Mouse (Mus musculus) cerebellum, adult 11 months (tissue): ENCODE data around the gene Lsm3.

ENCODE experiments used
- DNase-seq: peaks from one replicate; pipeline ENCODE4 v3.0.0; 2022

The Lsm3 gene

GRCm38 (mm10) chr6:91514135-91514534 lies 1.6 kb upstream of the Lsm3 start:
- DNase-seq: no peak

- DNase-seq: no peak
Measured at GRCm38 (mm10) chr6:91514737-91515362, 878 bp upstream of the Lsm3 start.

GRCm38 (mm10) chr6:91518454-91519020 lies 2.8 kb downstream of the Lsm3 start:
- no peak for DNase-seq

- DNase-seq: no peak
Measured at GRCm38 (mm10) chr6:91522816-91523215, 7.1 kb downstream of the Lsm3 start.

- no peak for DNase-seq
Measured at GRCm38 (mm10) chr6:91525544-91525943, 9.8 kb downstream of the Lsm3 start.

- no peak for DNase-seq
Measured at GRCm38 (mm10) chr6:91527227-91527860, 11.6 kb downstream of the Lsm3 start.

GRCm38 (mm10) chr6:91528265-91528664 lies 12.5 kb downstream of the Lsm3 start:
- no peak for DNase-seq

- DNase-seq: no peak
Measured at GRCm38 (mm10) chr6:91530673-91531072, 14.9 kb downstream of the Lsm3 start.

GRCm38 (mm10) chr6:91531276-91531675 lies 15.5 kb downstream of the Lsm3 start:
- no peak for DNase-seq

GRCm38 (mm10) chr6:91532661-91533060 lies 16.9 kb downstream of the Lsm3 start:
- DNase-seq: no peak

- DNase-seq: no peak
Measured at GRCm38 (mm10) chr6:91533359-91533758, 17.6 kb downstream of the Lsm3 start.

- DNase-seq: no peak
Measured at GRCm38 (mm10) chr6:91533771-91534170, 18.0 kb downstream of the Lsm3 start.

GRCm38 (mm10) chr6:91534268-91534667 lies 18.5 kb downstream of the Lsm3 start:
- no peak for DNase-seq

- DNase-seq: no peak
Measured at GRCm38 (mm10) chr6:91535231-91535630, 19.5 kb downstream of the Lsm3 start.

GRCm38 (mm10) chr6:91536047-91536765 lies 20.5 kb downstream of the Lsm3 start:
- DNase-seq: no peak

- DNase-seq: no peak
Measured at GRCm38 (mm10) chr6:91541276-91541675, 25.5 kb downstream of the Lsm3 start.

GRCm38 (mm10) chr6:91543056-91543455 lies 27.3 kb downstream of the Lsm3 start:
- no peak for DNase-seq

- no peak for DNase-seq
Measured at GRCm38 (mm10) chr6:91546241-91546884, 30.6 kb downstream of the Lsm3 start.

GRCm38 (mm10) chr6:91547313-91547712 lies 31.6 kb downstream of the Lsm3 start:
- no peak for DNase-seq

- DNase-seq: no peak
Measured at GRCm38 (mm10) chr6:91549621-91550020, 33.9 kb downstream of the Lsm3 start.

- DNase-seq: no peak
Measured at GRCm38 (mm10) chr6:91551671-91552070, 35.9 kb downstream of the Lsm3 start.

GRCm38 (mm10) chr6:91552693-91553092 lies 37.0 kb downstream of the Lsm3 start:
- no peak for DNase-seq

- no peak for DNase-seq
Measured at GRCm38 (mm10) chr6:91558565-91558964, 42.8 kb downstream of the Lsm3 start.
